Mouse (Mus musculus): ENCODE data around the gene Hepacam.

- TF ChIP-seq CTCF (IDR thresholded peaks at IDR 0.05; ENCODE audit: extremely low read depth, insufficient read depth, low read length) (no peak), POLR2A (IDR thresholded peaks at IDR 0.05; ENCODE audit: extremely low read depth, insufficient read depth, low read length) (no peak)
Measured at GRCm38 (mm10) chr9:37364392-37364791, 2.8 kb upstream of the Hepacam start.
